Mouse (Mus musculus) liver (tissue): ENCODE results near the gene Ywhah.

Experiments used
- DNase-seq: peaks from one replicate; pipeline ENCODE4 v3.0.0-alpha.2; 2020; ENCODE audit warnings: mixed read lengths

Gene Ywhah

DNA sequence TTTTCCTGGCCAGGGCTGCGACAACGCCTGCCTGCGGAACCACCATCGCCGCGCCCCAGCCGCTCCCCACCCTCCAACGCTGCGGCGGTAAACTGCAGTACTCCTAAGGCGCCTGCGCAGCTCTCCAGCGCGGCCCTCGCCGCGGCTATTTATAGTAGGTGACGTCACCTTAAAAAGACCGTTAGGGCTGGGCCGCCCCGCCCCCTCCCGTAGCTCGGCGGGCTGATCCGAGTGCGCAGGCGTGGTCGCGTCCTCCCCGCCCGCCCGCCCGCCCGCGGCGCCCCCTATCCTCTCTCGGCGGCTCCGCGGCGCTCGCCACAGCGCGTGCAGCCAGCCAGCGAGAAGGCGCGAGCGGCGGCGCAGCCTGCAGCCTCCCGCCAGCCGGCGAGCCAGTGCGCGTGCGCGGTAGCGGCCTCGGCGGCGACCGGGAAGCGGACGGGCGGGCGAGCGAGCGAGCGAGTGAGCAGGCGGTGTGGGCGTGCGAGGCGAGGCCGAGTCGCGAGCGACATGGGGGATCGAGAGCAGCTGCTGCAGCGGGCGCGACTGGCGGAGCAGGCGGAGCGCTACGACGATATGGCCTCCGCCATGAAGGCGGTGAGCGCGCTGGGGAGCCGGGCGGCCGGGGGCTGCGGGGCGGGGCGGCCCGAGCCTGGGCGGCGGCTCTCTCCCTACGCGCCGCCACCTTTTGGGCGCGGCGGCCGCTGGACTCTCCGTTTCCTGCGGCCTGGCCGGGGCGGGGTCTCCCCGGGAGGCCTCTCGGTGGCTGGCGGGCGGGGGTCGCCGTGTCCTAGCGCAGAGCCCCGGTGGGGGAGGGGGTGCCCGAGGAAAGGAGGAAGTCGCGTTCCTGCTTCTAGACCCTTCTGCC, at the start of gene Ywhah:
Gene Ywhah (plus strand): TSS at position 256 of the 865 bp plus-strand sequence.
- peak; percentile 98 for DNase-seq

DNA sequence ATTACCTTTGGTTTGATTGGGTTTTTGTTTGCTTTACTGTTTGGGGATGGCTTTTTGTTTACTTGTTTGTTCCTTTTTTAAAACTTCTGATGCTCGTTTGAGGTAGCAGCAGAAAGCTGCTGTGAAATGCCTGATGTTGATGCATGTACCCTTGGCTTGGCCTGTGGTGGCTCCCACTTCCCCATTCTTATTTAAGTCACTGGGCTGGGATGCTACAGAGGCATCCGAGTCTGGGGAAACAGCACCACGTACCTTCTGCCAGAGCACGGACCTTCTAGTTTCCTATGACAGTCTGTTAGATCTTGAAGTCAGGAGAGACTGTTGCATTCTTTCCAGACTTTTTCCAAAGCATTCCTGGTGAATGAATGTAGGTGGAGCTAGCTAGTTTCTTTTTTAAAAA, 42.1 kb upstream of the Ywhah start:
- no peak for DNase-seq

DNA sequence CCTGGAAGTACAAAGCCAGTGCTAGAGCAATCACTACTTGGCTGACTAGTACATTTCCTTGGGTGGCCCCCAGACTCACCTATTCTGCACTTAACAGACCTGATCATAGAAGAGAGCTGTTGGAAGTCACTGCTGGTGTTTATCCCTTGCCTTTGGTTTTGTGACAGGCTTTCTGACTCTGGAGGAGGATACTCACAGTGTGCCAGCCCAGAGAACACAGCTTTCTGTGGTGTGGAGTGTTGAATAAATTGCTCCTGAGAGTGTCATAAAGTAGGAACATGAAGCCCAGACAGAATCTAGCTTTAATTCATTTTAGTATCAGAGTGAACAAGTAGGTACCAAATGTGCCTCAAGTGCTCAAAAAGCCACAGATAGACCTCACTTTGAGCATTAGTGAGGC, 41.4 kb upstream of the Ywhah start:
- no peak for DNase-seq

DNA sequence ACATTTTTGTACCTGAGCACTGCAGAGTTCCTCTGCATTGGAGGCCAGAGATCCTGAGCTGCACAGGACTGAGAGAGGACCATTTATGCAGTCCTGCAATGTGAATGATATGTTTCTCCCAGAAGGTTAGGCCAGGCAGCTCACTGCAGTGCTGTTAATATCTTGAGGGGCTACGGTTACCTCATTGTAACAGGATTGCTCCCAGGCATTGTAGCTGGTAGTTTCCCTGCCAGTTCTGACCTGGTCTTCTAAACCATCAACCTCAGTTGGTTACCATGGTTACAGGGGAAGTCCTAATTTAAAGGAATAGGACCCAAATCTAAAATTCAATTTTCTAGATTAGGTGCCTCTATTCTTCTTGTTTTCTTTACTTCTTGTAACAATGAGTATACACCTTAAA, 33.2 kb upstream of the Ywhah start:
- no peak for DNase-seq

DNA sequence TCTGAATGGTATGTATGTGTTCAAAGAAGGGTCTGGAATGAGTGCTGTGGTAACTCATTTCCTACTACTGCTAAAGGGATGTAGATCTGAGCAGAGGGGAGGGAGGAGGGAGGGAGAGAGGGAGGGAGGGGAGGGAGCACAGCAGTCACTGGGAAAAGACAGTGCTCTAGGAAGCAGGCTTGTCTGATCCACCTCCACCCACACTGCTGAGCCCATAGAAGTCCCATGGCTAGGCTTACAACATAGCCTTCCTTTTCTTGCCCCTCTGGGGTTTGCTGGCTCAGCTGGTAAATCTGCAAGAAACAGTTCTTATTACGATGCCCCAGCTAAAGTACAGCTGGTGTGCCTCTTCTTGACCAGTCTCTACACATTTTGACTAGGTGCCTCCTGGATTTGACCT, 30.7 kb upstream of the Ywhah start:
- no peak for DNase-seq

DNA sequence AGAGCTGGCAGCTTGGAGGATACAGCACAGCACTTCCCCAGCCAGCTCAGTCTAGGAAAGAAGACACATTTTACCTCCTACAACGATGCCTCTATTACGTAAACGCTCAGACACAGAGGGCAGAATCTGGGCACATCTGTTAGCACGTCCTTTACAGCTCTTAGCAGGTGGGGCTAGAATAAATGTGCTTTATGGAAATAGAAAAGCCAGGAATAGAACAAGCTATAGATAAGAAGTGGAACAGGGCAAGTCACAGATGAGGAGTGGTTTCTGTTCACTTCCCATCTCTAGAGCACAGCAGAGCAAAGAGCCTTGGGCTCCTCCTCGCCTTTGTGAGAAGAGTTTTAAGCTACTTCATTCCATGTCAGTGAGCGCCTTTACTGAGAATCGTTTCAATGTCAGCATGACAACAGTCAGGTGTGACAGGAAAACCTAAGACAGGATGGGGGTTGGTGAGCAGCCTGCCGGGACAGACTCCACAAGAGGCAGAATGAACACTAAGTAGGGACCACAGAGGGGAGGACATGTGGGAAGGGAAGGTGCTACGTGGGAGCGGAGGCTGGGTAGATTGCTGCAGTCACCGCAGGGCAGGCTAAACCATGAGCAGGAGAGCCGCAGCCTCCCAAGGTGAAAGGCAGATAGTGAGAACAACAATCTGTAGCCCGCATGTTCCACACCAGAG, 28.5 kb upstream of the Ywhah start:
- DNase-seq = no peak

DNA sequence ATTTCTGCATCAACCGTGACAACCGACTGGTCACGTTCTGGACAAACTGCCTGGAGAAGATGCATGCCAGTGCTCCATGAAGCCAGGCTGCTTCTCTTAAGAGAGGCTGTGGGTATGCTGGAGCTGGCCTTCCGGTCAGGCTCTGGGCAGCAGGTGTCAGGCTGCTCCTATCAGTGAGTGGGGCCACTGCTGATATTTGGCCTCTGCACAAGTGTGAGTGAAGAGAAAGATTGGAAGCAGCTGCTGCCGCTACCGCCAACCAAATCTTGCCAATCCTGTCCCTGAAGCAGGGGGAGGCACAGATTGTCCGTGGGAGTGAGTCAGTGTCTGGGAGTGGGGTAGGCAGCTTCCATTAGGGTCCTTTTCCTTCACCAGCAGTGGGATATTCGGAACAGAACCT, 27.5 kb upstream of the Ywhah start:
- no peak for DNase-seq

DNA sequence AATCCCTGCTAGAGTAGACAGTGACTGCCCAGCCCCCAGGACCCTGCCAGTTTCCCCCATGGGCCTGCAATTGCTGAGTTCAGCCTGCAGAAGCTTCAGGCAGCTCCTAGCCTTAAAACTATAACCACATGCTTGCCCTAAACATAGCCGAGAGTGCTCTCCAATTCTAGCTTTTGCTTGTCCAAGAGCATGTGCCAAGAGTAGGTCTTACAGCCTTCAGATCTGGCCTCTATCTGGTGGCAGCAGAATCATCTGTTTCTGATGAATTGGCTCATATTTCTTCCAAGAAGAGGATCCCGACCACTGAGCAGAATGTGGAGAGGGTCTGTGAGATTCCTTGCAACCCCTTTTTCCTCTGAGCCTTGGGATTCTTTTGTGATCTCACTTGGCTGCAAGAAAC, 24.1 kb upstream of the Ywhah start:
- no peak for DNase-seq

DNA sequence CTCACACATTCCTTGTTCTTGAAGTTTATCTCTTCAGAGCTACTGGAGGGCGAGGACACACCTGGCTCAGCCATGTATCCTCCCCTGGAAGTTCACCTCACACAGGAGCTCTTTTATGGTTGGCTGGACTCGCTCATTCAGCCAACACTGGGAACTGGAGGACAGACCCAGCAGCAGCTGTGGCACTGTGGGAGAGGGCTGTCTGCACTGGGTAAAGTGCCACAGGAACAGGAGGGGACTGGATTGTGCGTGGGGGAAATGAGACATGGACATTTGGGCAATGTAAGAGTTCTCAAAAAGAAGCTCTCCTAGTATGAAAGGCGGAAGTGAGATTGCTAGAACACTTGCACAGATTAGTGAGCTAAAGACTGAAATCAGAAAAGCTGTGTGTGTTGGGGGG, 22.9 kb upstream of the Ywhah start:
- no peak for DNase-seq

DNA sequence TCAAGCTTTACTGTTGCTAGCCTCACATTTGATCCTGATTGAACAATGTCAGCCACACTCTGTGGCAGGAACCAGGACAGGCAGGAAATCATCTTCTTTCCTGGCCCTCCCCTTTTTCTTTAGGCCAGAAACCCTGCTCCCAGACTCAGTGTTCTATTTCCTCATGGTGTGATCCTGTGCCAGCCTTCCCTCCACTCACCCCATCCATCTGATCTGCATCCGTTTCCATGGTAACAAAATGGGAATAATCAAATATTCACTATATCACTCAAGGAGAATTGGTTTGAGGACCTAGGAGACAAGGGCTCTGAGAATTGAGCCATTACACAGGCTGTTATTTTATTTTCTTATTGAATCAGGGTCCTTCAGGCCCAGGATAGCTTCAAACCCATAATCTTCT, 22.1 kb upstream of the Ywhah start:
- DNase-seq = no peak

DNA sequence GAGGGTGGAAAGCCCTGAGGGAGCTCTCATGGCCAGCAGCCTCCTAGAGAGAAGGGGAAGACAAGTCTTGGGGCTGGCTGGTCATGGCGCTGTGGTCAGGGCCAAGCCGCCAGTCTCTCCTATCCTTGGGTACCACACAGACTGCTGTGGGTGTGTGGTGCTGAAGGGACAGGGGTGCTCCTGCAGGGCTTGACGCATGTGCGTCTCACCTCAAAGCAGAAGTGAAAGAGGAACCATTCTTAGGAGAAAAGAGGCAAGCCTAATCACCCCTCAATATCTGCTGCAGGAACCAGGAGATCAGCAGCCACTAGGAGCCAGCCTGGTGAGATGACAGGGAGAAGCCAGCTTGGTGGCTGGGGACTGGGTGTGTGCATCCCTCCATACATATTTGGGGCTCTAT, 20.9 kb upstream of the Ywhah start:
- peak; percentile 31 for DNase-seq

DNA sequence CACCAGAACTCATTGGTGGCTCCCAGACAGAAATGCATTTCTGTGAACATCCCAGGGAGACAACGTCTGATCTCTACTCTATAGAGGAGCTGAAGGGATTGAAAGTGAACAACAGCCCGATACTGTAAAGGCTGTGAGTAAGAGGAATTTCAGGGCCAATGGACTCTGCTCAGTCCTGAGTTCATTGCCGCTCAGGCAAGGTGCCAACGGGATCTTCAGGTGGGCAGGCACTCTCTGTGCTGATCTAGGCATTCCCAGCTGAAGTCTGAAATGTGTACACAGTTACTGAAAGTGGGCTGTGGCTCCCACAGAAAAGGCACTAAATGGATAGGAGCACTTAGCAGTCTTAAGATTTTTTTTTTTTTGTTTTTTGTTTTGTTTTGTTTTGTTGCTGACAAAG, 19.8 kb upstream of the Ywhah start:
- no peak for DNase-seq

DNA sequence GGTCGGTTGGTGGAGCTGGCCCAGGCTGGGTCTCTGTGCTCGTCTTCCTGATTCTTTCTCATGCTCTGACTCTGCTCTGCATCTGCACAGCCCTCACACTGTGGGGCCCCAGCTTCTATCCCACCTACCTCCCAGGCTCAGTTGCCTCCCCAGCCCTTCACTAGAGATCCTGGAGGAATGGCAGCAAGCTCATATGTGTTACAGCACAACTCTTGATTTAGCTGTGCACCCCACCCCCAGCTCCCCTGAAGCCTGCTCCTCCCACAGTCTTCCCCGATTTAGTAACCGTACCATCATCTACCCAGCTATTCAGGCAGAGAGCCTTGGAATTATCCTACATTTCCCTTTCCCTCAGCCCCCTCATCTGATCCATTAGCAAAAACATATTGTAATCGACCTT, 17.5 kb upstream of the Ywhah start:
- DNase-seq = no peak

DNA sequence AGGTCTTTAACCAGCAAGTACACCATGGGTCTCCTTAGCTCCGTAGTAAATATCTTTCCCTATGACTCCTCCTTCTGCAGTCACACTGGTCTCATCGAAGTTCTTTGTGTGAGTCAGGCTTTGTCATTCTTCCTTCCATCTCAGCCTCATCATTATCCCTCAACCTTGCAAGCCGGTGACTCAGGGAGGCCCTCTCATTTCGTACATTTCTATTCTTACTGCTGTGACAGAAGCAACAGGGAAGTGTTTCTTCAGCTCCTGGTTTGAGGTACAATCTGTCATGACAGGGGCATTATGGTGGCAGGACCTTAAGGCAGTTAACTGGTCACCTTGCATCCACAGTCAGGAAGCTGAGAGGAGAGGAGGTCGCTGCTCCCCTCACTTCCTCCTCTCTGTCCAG, 15.8 kb upstream of the Ywhah start:
- no peak for DNase-seq

DNA sequence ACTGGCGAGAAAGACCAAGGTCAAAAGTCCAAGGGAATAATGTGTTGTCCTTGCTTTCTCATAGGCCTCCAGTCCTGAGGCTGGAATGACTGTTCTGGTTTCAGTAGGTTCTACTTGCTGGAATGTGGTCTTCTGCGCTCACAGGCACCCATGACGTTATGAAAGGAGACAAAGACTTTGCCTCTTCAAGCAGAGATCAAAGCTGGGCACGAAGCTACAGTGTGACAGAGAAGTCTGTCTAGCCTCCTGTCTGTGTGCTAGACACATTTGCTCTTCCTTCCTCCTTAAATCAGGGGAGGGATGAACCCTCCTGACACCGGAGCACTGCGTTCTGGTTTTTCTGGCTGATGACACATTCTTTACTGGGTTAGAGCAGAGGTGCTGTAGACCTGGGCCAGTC, 15.1 kb upstream of the Ywhah start:
- no peak for DNase-seq

DNA sequence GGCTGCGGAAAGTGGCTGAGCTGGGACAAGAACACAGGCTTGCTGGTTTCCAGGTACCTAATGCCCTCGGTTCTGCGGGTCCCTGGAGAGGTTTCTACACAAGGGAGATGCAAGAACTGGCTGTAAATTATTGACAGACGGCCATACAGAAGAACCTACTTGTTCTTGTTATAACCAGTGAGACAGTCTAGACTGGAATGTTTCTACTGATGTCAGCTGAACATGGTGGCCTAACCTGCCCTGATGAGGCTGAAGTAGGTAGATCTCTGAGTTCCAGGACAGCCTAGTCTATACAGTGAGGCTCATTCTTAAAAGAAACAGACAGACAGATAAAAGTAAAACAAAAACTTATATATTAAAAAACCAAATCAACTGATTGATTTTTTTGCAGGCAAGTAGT, 14.5 kb upstream of the Ywhah start:
- no peak for DNase-seq

DNA sequence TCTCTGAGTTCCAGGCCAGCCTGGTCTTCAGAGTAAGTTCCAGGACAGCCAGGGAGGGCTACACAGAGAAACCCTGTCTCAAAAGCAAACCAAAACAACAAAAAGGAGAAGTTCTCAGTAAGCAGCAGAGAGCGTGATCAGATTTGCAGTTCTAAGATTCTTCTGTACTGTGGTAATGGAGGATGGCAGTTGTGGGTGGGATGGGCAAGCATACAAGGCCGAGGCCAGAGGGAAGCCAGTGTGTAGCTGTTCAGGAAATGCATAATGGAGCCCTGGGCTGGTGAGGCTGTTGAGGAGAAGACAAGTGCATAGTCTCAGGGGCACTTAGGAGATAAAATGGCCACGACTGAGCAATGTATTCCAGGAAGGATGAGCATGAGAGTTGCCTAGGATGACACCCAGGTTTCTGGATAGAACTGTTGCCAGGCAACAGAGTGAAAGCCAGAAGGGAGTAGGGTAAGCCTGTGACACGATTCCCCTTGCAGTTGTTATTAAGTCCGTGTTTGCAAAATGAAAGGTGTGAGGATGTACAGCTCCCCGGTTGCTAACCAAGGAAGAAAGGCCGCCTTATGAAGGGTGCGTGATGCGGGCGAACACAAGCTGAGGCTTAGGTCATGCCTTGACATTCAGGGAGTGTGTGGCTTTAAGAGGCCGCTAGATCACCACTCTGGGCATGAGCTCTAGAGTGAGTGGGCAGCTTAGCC, 13.0 kb upstream of the Ywhah start:
- DNase-seq = no peak

DNA sequence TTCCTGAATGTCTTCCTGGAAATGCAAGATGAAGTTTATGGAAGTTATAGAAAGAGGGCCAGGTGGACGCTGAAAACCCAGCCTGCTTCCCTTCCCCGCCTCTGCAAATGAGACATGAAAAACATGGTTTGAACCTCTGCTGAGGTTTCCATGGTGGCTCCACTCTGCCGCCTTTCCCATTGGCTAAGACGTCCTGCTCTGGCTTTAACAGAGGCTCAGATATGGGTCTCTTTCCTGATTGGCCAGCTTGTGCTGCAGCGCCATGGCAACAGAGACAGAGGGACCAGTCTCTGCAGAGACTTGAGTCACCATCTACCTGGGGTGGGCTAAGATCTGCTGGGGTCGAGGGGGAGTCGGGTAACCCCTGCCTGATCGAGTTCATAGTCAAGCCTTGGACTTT, 11.9 kb upstream of the Ywhah start:
- no peak for DNase-seq

DNA sequence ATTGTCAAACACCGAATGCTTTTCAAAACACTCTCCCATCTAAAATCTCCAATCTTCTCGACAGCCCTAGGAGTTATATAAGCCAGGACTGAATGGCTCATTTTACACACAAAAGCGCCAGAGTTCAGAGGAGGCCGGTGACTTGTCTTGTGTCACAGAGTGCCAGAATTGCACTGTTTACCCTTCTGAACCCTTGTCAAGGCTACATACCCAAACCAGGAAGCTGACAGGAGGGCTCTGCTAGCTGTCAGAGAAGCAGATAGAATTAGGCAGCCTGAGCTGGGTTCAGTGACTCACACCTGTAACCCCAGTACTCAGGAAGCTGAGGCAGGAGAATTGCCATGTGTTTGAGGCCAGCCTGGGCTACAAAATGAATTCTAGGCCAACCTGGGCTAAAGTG, 11.2 kb upstream of the Ywhah start:
- no peak for DNase-seq

DNA sequence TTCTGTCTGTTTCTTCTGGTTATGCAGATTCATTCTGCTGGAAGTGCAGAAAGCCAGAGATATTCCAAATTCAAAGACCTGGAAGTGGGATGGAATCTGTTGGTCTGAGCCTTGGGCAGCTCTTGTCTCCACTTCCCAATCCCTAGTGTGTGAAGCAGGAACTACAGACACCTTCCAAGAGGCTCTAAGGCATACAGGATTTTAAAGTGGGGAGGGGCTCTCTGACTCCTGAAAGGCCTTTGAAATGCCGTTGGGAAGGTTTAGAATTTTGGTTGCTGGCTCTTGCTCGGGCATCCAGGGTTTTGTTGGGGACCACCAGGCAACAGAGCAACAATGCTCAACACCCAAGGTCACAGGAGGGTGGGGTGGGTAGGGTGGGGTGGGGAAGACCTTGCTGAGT, 9.3 kb upstream of the Ywhah start:
- DNase-seq = no peak

DNA sequence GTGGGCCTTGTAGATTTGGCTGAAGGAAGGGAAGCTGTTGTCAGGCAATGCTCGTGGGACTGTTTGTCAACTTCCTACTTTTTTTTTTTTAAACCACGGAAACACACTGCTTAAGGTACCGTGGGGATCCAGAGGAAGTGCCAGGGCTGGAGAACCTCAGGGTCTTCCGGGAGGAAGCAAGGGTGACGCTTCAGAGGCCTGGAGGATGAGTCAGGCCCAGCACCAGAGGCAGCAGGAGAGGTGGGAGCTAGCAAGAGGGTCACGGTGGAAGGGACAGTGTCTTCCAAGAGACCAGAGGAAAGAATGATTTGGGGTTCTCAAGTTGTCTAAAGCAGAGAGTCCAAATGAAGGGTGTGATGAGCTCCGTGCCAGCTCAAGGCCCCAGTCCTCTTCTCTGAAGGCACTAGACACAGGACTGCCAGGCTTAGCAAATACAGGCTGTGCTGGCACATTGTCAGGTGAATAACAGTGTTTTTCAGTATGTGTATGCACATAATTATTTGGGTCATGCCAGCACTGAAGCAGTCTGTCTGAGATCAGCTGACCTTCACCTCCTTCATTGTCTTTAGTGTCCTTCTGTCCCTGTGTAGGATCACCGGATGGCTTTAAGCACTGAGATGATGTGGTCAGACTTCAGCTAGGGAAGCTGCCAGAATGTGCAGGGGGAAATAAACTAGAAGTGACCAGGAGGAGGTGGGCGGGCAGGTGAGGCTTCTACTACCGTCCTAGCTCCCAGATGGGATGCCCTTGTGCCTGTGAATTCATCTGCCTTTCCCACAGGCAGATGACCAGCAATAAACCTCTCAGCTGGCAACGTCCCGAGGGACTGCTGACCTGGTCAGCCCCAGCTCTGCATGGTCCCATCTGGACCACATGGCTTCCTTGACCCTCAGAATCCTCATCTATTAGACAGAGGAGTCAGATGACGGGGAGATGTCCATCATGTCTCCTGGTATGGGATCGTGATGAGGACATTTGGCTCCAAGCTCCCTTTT, 8.5 kb upstream of the Ywhah start:
- DNase-seq = no peak
